Mouse (Mus musculus): ENCODE measurements around the gene Gm14124.

DNA sequence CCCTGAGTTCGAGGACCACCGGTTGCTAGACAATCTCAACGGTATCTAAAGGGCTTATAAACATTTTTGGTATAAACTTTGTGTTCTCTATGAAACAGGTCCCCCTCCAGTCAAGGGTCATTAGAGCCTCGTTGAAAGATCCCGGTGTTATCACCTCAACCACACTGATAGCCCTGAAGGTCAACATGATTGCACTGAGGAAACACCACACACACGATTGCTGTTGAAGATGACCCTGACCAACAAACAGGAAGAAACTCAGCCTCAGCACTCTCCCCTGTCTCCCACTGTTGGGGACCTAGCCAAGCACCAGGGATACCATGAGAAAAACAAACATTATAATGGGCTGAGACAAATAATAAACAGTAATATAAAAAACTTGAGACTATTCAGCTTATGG lies 36.4 kb downstream of the Gm14124 start:
- TF ChIP-seq CTCF (IDR thresholded peaks at IDR 0.05; ENCODE audit: insufficient read depth, low read length) = no peak
- TF ChIP-seq POLR2A (IDR thresholded peaks at IDR 0.05; ENCODE audit: borderline replicate concordance, extremely low read depth, low read depth, low read length) = no peak

Measured in lung, adult 2 months (tissue).